Mouse (Mus musculus) liver, postnatal 0 days (tissue): ENCODE measurements around the gene Npas1.

Experiments used
- CTCF ChIP-seq: sonication (generic); IDR thresholded peaks from 2 replicates; pipeline ENCODE4 v1.5.1; 2016; ENCODE audit warnings: antibody characterized with exemption, low read depth
- EP300 ChIP-seq: IDR thresholded peaks from 2 replicates; pipeline ENCODE4 v1.6.1; 2016; ENCODE audit warnings: antibody characterized with exemption, low read depth, mild to moderate bottlenecking

DNA sequence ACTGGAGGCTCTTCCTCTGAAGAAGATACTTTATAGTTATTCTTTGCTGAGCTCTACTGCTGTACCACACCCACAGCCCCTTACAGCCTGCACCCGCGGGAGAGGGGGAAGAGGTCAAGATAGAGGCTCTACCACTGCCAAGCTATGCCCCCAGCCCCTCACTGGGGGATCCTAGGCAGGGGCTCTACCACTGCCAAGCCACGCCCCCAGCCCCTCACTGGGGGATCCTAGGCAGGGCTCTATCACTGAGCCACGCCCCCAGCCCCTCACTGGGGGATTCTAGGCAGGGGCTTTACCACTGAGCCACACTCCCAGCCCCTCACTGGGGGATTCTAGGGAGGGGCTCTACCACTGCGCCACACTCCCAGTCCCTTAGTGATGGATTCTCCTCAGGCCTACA is 21.2 kb downstream of the Npas1 start:
- TF ChIP-seq CTCF (no peak), EP300 (no peak)
